Mouse (Mus musculus) myocyte (in vitro differentiated cells): ENCODE results near the gene Pecam1. TPM values are rescaled to one million over a fixed set of nuclear protein-coding genes. Genes with fewer than 3 reads are reported as not detected.

Experiments used
- H3K27me3 ChIP-seq: one replicate; pipeline ENCODE4 v1.6.1; 2011; ENCODE audit not compliant: control insufficient read depth, insufficient read depth, insufficient read length
- H3K36me3 ChIP-seq: one replicate; pipeline ENCODE4 v1.6.1; 2011; ENCODE audit not compliant: control insufficient read depth, insufficient read depth
- H3K4me2 ChIP-seq: one replicate; pipeline ENCODE4 v1.6.1; 2011; ENCODE audit warnings: low read depth, control low read depth
- H3K4me3 ChIP-seq: one replicate; pipeline ENCODE4 v1.5.1; 2011; ENCODE audit warnings: mild to moderate bottlenecking, control low read depth, moderate library complexity
- H3K79me2 ChIP-seq: one replicate; pipeline ENCODE4 v1.6.1; 2011; ENCODE audit not compliant: control insufficient read depth, insufficient read depth
- H3ac ChIP-seq: one replicate; pipeline ENCODE4 v1.6.1; 2011; ENCODE audit not compliant: control insufficient read depth, insufficient read length
- CEBPB ChIP-seq: IDR thresholded peaks from 2 replicates; pipeline ENCODE4 v1.6.1; 2011; ENCODE audit warnings: mild to moderate bottlenecking, moderate library complexity; ENCODE audit not compliant: poor library complexity, insufficient read depth, severe bottlenecking
- E2F4 ChIP-seq: IDR thresholded peaks from one replicate; pipeline ENCODE4 v1.6.1; 2011; ENCODE audit warnings: mild to moderate bottlenecking, control low read depth, moderate library complexity; ENCODE audit not compliant: insufficient read depth
- MAX ChIP-seq: IDR thresholded peaks from one replicate; pipeline ENCODE4 v1.6.1; 2011; ENCODE audit warnings: low read depth, mild to moderate bottlenecking, control low read depth
- MYOD1 ChIP-seq, 3 experiments: IDR thresholded peaks; one replicate each; pipeline ENCODE4 v1.6.1; 2011; ENCODE audit warnings: control low read depth in 2 of 3, low read depth in 2 of 3, mild to moderate bottlenecking in 2 of 3, moderate library complexity in 1 of 3; ENCODE audit not compliant: insufficient read length in 2 of 3, control insufficient read depth in 1 of 3
- MYOG ChIP-seq, 3 experiments: IDR thresholded peaks; one replicate each; pipeline ENCODE4 v1.6.1; 2011; ENCODE audit warnings: control low read depth in 2 of 3, low read depth in 2 of 3, mild to moderate bottlenecking in 2 of 3; ENCODE audit not compliant: insufficient read length in 2 of 3, control insufficient read depth in 1 of 3, insufficient read depth in 1 of 3
- POLR2A ChIP-seq: IDR thresholded peaks from one replicate; pipeline ENCODE4 v1.6.1; 2011; ENCODE audit warnings: low read depth, mild to moderate bottlenecking, control low read depth, moderate library complexity; ENCODE audit not compliant: insufficient read length
- POLR2AphosphoS2 ChIP-seq: IDR thresholded peaks from one replicate; pipeline ENCODE4 v1.6.1; 2011; ENCODE audit warnings: low read depth, control low read depth; ENCODE audit not compliant: insufficient read length
- REST ChIP-seq: IDR thresholded peaks from one replicate; pipeline ENCODE4 v1.6.1; 2011; ENCODE audit warnings: mild to moderate bottlenecking, control low read depth, moderate library complexity; ENCODE audit not compliant: insufficient read depth, insufficient read length
- SRF ChIP-seq: IDR thresholded peaks from one replicate; pipeline ENCODE4 v1.6.1; 2011; ENCODE audit warnings: low read depth; ENCODE audit not compliant: control insufficient read depth, insufficient read length
- TCF12 ChIP-seq: IDR thresholded peaks from one replicate; pipeline ENCODE4 v1.6.1; 2011; ENCODE audit warnings: mild to moderate bottlenecking, control low read depth; ENCODE audit not compliant: poor library complexity, insufficient read depth, severe bottlenecking
- TCF3 ChIP-seq: IDR thresholded peaks from one replicate; pipeline ENCODE4 v1.6.1; 2011; ENCODE audit warnings: low read depth, control low read depth; ENCODE audit not compliant: insufficient read length
- USF1 ChIP-seq: IDR thresholded peaks from one replicate; pipeline ENCODE4 v1.6.1; 2011; ENCODE audit warnings: low read depth, mild to moderate bottlenecking, control low read depth, moderate library complexity
- polyA plus RNA-seq: library from polyadenylated mRNA; unstranded; fragments of >200 nt; fragmentation: generic; extraction: Trizol; gene quantifications from one replicate; pipeline ENCODE4 v1.2.1, GENCODE M21; 2012; ENCODE audit warnings: missing spikeins

The Pecam1 gene
- polyA plus RNA-seq, 1 experiment = 0.01 TPM

GRCm38 (mm10) chr11:106788775-106789459 is 38.5 kb upstream of the Pecam1 start, which contains the start of the genes Ddx5 and Cep95:
TSS of gene Ddx5 (minus strand) at chr11:106789185.
TSS of gene Cep95 (plus strand) at chr11:106789252.
- TF ChIP-seq MYOG (IDR thresholded peaks at IDR 0.05; ENCODE audit: control insufficient read depth in 1 of 3, insufficient read depth in 1 of 3, insufficient read length in 2 of 3, low read depth in 2 of 3) (peak in 1 of 3 experiments; percentile 26), SRF (peak; percentile 56), MAX (no peak), POLR2AphosphoS2 (peak; percentile 89), POLR2A (peak; percentile 81), MYOD1 (IDR thresholded peaks at IDR 0.05; ENCODE audit: control insufficient read depth in 1 of 3, insufficient read length in 2 of 3, low read depth in 2 of 3) (no peak), USF1 (peak; percentile 99)
- peak within 1 kb of the TSS; percentile 49 for H3ac ChIP-seq
- peak within 1 kb of the TSS; percentile 72 for H3K4me2 ChIP-seq
- peak within 1 kb of the TSS; percentile 92 for H3K4me3 ChIP-seq
- peaks cover 51% of the 10 kb centered on the region for H3K36me3 ChIP-seq
- peaks cover 67% of the 10 kb centered on the region for H3K79me2 ChIP-seq
- no peaks in the 10 kb centered on the region for H3K27me3 ChIP-seq

- TF ChIP-seq POLR2AphosphoS2 (peak; percentile 99), E2F4 (peak; percentile 41), TCF3 (no peak), MYOG (IDR thresholded peaks at IDR 0.05; ENCODE audit: control insufficient read depth in 1 of 3, insufficient read depth in 1 of 3, insufficient read length in 2 of 3, low read depth in 2 of 3) (peak in 1 of 3 experiments; percentile 31), SRF (no peak), REST (peak; percentile 63), MYOD1 (IDR thresholded peaks at IDR 0.05; ENCODE audit: control insufficient read depth in 1 of 3, insufficient read length in 2 of 3, low read depth in 2 of 3) (peak in 1 of 3 experiments; percentile 7), POLR2A (peak; percentile 96), MAX (no peak), USF1 (no peak), TCF12 (no peak)
- Histone ChIP-seq H3K4me3 (peak overlapping the region; percentile 92), H3K4me2 (no peak overlapping the region), H3ac (peak overlapping the region; percentile 49), H3K79me2 (peaks cover 73% of the 10 kb centered on the region), H3K27me3 (no peaks in the 10 kb centered on the region), H3K36me3 (peaks cover 53% of the 10 kb centered on the region)
Observed at GRCm38 (mm10) chr11:106788026-106788774, 37.8 kb upstream of the Pecam1 start.

GRCm38 (mm10) chr11:106787131-106788025 is 37.0 kb upstream of the Pecam1 start:
- peak overlapping the region; percentile 49 for H3ac ChIP-seq
- H3K79me2 ChIP-seq = peaks cover 78% of the 10 kb centered on the region
- peaks cover 53% of the 10 kb centered on the region for H3K36me3 ChIP-seq
- H3K27me3 ChIP-seq = no peaks in the 10 kb centered on the region
- TF ChIP-seq MYOG (IDR thresholded peaks at IDR 0.05; ENCODE audit: control insufficient read depth in 1 of 3, insufficient read depth in 1 of 3, insufficient read length in 2 of 3, low read depth in 2 of 3) (no peak), CEBPB (peak; percentile 66), POLR2AphosphoS2 (peak; percentile 27), REST (no peak), POLR2A (peak; percentile 54)
- H3K4me2 ChIP-seq = peak overlapping the region; percentile 76
- H3K4me3 ChIP-seq = peak overlapping the region; percentile 92

DNA sequence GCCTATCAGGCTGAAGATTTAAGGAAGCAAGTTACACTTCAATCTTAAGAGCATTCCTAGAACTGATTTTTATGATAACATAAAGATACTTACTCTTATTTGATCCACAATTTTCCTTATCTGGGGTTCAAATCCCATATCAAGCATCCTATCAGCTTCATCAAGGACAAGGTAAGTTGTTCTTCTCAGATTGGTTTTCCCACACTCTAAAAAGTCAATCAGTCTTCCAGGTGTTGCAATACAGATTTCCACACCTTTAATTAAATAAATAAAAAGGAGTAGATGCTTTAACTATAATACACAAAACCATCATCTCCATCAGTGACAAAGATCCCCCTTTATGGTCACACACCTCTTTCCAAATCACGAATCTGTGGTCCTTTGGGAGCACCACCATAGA is 34.6 kb upstream of the Pecam1 start:
- Histone ChIP-seq H3ac (no peak overlapping the region), H3K4me2 (peak overlapping the region; percentile 76), H3K4me3 (peak overlapping the region; percentile 92), H3K27me3 (no peaks in the 10 kb centered on the region), H3K36me3 (peaks cover 70% of the 10 kb centered on the region), H3K79me2 (peaks cover 62% of the 10 kb centered on the region)
- TF ChIP-seq TCF3 (no peak), E2F4 (no peak), MAX (no peak), POLR2AphosphoS2 (no peak), TCF12 (no peak), CEBPB (no peak), MYOD1 (IDR thresholded peaks at IDR 0.05; ENCODE audit: control insufficient read depth in 1 of 3, insufficient read length in 2 of 3, low read depth in 2 of 3) (no peak), REST (no peak)
